Mouse (Mus musculus) lung, adult 2 months (tissue): ENCODE data around the gene Mapk12.

Experiments
- CTCF ChIP-seq: fragments of 200-500 bp; IDR thresholded peaks from 2 replicates; pipeline ENCODE4 v1.5.1; 2011; ENCODE audit warnings: mild to moderate bottlenecking, low read length, control low read depth; ENCODE audit not compliant: insufficient read depth
- POLR2A ChIP-seq: fragments of 200-500 bp; IDR thresholded peaks from 2 replicates; pipeline ENCODE4 v1.6.1; 2011; ENCODE audit warnings: low read depth, mild to moderate bottlenecking, control low read depth, low read length, borderline replicate concordance; ENCODE audit errors: extremely low read depth

DNA sequence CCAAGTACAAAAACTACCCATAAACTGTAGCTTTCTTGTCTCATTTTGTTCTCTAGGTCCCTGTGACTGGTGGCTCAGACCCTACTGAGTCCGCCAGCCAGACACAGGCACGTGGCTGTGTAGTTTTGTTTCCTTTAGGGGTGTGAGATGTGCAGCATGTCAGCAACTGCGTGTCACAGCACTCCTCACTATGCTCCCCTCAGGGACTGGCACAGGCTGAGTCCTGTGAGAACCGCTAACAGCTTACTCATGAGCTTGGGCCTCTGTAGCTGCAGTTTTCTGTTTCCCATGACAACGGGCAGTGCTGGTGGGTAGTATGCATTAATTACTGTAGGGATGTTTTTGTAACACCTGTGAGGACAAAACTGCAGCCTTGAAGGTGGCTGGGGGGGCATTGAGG is 48.3 kb downstream of the Mapk12 start:
- TF ChIP-seq CTCF = no peak
- no peak for TF ChIP-seq POLR2A
